Mouse (Mus musculus): ENCODE measurements around the gene Tnf. TPM values are rescaled to one million over a fixed set of nuclear protein-coding genes. Genes with fewer than 3 reads are reported as not detected.
"Not testable (repeated sequence)": the region's sequence is repeated elsewhere in the genome, so short reads cannot be mapped to it uniquely, and the experiment has no call there.

The Tnf gene
- total RNA-seq, 2 experiments from 2014 or later = 1.3 to 1.4 TPM

DNA sequence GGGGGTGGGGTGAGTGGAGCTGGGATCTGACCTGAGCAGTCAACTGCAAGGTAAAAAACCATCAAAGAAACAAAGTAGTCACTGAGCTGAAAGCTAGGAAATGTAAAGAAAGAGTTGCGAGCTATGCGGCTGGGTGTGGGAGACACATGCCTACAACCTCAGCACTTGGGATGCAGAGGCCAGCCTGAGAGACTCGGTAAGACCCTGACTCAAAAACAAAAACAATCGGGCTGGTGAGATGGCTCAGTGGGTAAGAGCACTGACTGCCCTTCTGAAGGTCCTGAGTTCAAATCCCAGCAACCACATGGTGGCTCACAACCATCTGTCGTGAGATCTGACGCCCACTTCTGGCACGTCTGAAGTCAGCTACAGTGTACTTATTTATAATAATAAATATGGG lies 32.3 kb upstream of the Tnf start:
- DNase-seq = not testable (repeated sequence)

- peak; percentile 54 for DNase-seq
Measured at GRCm38 (mm10) chr17:35233114-35233980, 31.5 kb upstream of the Tnf start, which contains the start of gene Atp6v1g2. Atp6v1g2 (plus strand) TSS chr17:35233660.

- no peak for DNase-seq
Measured at GRCm38 (mm10) chr17:35232659-35233058, 30.9 kb upstream of the Tnf start.

GRCm38 (mm10) chr17:35232043-35232442 lies 30.2 kb upstream of the Tnf start:
- DNase-seq = peak; percentile 92

GRCm38 (mm10) chr17:35231022-35231421 lies 29.2 kb upstream of the Tnf start:
- DNase-seq = no peak

- no peak for DNase-seq
Measured at GRCm38 (mm10) chr17:35226561-35227046, 24.8 kb upstream of the Tnf start.

DNA sequence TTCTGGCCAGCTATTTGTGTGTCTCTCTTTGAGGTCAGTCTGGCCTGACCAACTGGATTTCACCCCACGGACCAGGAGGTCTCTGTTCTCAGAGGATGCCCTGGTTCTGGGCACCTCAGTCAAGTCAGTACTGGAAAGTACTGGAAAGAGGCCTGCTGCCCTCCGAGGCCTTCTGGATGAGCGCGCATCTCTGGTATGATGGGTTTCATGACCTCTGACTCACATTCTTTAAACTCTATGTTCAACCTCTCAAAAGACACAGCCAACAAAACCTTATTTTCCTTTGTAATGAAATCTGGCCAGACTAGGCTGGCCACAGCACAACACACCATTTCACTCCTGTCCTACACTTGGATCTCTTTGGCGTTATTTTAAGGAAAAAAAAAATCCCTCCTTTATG lies 23.6 kb upstream of the Tnf start:
- no peak for DNase-seq

DNA sequence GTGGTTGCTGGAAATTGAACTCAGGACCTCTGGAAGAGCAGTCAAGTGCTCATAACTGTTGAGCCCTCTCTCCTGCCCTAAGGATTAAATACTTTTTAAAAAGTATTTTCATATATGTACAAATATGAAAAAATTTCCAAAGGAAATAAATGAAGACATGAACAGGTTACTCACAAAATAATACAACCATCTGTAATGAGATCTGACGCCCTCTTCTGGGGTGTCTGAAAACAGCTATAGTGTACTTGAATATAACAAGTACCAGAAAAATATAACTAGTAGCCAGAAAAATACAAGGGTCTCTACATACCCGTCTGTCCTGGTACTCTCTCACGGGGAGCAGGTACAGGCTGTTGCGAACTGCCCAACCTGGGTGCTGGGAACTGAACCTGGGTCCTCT lies 22.8 kb upstream of the Tnf start:
- DNase-seq = no peak

DNA sequence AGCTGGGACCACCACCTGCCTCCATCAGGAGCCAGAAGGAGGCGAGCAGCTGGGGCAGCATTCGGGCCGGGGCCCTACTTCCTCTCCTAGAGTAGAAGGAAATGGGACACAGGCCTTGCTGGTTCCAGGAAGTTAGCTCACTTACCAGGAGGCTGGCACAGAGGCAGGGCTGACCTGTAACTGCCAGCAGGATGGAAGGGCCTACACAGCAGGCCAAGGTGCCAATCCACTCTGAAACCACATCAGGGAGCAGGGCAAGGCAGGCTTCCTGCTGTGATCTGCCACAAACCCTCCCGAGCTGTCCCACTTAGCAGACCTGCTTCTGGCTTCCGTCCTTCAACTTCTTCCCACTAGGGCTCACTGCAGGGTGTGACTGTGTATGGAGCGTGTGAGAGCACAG lies 20.5 kb upstream of the Tnf start:
- no peak for DNase-seq

DNA sequence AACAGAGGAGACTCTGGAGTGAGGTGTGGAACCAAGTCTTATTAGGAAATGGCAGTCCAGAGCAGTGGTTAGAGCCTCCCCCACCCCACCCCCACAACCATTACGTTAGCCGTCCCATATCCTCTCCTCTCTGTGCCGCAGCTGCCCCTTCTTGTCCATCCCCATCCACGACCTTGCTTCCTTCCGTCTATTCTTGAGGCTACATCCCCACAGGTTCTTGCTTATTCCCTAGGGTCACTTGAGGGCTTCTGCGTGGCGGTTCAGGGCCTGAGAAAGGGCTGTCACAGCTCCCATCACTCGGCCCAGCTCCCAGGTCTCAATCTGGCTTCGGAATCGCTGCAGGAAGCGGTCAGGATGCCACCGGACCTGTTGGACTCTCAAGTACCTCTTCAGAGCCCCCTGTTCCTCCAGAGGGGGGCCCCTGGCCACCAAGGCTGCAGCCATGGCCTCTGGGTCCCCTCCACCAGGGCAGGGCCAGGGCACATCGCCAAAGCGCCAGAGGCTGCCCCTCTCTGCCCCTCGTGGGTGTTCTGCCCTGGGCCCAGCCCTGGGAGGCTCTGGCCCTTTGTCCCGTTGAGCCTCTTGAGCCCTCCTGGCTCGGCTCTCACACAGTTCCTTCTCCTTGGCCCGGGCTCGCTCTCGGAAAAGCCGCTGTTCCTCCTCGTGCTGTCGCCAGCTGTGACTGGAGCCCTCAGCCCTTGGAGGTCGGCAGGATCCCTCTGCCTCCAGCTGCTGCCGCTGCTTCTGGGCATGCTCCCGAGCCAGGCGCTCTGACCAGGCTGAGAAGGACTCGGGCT lies 18.5 kb upstream of the Tnf start, which contains the start of gene Gm16181:
Gene Gm16181, plus strand, starts transcription at position 679 of the 797 bp plus-strand sequence.
- DNase-seq = no peak

- no peak for DNase-seq
Measured at GRCm38 (mm10) chr17:35219601-35220041, 17.8 kb upstream of the Tnf start.

DNA sequence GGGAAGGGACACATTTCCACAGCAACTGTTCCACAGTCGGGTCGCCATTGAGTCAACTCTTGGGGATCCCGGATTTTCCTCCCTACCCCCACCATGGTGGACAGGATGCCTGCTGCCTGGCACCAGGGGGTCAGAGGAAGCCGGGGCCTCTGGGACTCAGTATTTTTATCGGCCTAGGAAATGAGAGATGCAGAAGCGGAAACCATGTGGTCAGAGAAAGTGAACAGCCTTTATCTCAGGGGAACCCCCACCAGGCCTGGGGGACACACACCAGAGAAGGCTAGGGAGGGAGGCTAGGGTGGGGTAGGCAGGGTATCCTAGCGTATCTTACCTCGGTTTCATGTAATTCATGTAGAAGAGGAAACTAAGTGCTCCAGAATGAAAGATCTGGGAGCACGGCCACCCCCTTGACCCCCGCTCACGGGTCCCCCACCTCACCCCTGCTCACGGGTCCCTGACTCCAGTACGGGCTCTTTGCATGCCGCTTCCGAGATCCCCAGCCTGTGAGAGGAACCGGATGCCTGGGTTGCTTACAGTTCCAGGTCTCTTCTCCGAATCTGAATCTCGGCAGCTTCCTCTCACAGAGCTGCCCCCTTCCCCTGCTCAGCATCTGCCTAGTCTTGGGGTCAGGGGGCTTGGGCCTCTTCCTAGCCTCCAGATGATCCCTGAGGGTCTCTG lies 16.8 kb upstream of the Tnf start:
- peak; percentile 48 for DNase-seq

GRCm38 (mm10) chr17:35213071-35213470 lies 11.3 kb upstream of the Tnf start:
- DNase-seq = no peak

DNA sequence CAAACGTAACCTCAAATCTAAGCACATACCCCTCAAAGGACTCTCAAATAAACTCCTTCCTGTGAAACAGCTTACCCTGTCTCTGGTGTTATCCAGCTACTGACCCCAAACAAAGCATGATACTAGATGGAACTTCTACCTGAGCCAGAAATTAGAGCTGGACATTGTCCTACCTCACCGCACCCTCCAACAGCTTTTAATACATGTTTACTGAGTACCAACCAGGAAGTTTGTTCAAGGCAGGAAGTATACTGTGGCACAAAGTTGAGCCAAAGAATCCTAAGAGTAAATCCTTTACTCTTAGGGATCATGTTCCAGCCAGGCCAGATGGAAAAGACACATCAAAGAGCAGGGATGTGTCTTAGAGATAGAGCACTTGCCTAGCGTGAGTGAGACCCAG lies 8.8 kb upstream of the Tnf start:
- no peak for DNase-seq

DNA sequence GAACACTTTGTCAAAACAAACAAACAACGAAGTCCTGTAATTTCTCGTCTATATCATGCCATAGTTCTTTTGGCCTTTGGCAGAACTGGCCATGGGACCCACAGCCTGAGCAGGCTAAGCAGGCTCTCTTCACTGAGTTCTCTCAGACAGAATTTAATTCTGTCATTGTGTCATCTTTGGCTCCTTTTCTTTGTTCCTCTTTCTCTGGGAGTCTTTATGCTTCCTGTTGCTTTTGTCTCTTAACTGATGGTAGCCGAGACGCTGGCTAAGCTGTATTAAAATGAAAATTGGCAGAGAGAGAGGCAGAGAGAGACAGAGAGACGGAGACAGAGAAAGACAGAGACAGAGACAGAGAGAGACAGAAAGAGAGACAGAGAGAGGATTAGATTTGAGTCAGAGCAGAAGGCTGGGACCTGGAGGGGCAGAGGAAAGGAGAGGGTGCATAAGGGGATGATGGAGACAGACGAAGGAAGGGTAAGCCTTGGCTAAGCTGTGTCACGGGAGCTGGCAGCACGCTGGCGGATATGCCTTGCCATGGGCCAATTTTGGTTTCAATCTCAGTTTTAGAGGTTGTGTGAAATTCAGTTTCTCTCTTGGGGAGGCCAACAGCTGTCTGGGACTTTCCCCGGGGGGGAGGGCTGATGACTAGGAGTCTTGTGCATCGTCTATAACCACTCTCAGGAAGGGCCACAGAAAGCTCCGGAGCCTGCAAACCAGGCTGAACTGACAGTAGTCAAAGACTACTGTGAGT lies 8.2 kb upstream of the Tnf start:
- no peak for DNase-seq

- DNase-seq = no peak
Measured at GRCm38 (mm10) chr17:35205380-35205769, 3.6 kb upstream of the Tnf start.

GRCm38 (mm10) chr17:35204494-35205379 lies 2.9 kb upstream of the Tnf start, which contains the start of gene Lta:
Lta (minus strand) TSS chr17:35205351.
- no peak for DNase-seq

GRCm38 (mm10) chr17:35202442-35202841 lies 635 bp upstream of the Tnf start:
- DNase-seq = no peak

DNA sequence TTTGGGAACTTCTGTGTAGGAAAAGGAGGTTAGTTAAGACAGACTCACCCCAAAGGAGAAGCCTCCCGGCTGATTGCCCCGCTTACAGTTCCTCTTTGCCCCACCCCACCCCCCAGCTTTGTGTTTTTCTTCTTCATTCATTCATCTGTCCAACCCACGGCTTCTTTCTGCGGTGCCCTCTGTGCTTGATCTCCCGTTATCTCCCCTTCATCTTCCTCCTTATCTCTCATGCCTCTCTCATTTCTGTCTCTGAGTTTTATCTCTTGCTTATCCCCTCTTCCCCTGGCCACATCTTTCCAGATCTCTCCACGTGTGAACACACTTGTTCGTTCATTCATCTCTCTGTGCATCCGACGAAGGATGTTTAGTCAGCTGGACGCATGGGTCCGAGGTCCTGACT lies 679 bp downstream of the Tnf start:
- no peak for DNase-seq

DNA sequence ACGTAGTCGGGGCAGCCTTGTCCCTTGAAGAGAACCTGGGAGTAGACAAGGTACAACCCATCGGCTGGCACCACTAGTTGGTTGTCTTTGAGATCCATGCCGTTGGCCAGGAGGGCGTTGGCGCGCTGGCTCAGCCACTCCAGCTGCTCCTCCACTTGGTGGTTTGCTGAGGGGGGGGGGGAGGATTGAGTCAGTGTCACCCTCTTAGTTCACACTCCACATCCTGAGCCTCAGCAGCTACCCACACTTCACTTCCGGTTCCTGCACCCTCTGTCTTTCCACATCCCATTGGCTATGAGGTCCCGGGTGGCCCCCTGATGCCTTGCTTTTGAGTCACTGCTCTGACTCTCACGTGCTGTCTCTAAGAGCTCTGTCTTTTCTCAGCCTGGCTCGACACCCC lies 1.4 kb downstream of the Tnf start:
- DNase-seq = no peak

- no peak for DNase-seq
Measured at GRCm38 (mm10) chr17:35198946-35199345, 2.9 kb downstream of the Tnf start.
